9 mouse cellular contexts compared by ENCODE assay signal in genomic region chr15:103453551-103454218, GRCm38 (mm10). TPM values are rescaled to one million over a fixed set of nuclear protein-coding genes. Genes with fewer than 3 reads are reported as not detected.
DNase-seq lines count a peak whose midpoint lies in the region; ATAC-seq lines count a peak whose summit lies in the region.
"Had no signal": no experiment of that assay in that cellular context is flagged by ENCODE, and none has a peak within 500 bp of the region (broad histone marks: within the 10 kb centered on the region; RNA-seq: fewer than 3 reads in every experiment).

Nckap1l (plus strand) TSS chr15:103453794.

- H3K4me3 ChIP-seq in forebrain, embryonic 14.5 days (ENCODE audit: low read depth, low read length) = no peak within 1 kb of the TSS
- no peak within 1 kb of the TSS for H3K4me3 ChIP-seq in hindbrain, embryonic 16.5 days (ENCODE audit: low read length)
- H3K4me3 ChIP-seq: limb, embryonic 15.5 days had no signal

- no peaks in the 10 kb centered on the region for H3K9me3 ChIP-seq in forebrain, embryonic 14.5 days (replicated peaks; ENCODE audit: control insufficient read depth, low read length)
- H3K9me3 ChIP-seq in hindbrain, embryonic 16.5 days (ENCODE audit: control insufficient read depth, low read length) = no peaks in the 10 kb centered on the region
- H3K9me3 ChIP-seq: limb, embryonic 15.5 days had no signal

- H3K4me2 ChIP-seq in forebrain, embryonic 14.5 days (ENCODE audit: low read length) = no peak within 1 kb of the TSS
- no peak within 1 kb of the TSS for H3K4me2 ChIP-seq in hindbrain, embryonic 16.5 days (ENCODE audit: low read length)
- H3K4me2 ChIP-seq: limb, embryonic 15.5 days had no signal

- peak; percentile 71 for ATAC-seq in erythroblast, adult 5-6 weeks (replicated peaks; ENCODE audit: low FRiP score, poor library complexity, severe bottlenecking)
- ATAC-seq in forebrain, embryonic 14.5 days = no peak
- no peak for ATAC-seq in hindbrain, embryonic 16.5 days

- H3K36me3 ChIP-seq in forebrain, embryonic 14.5 days (ENCODE audit: control insufficient read depth, insufficient read depth, low read length) = no peaks in the 10 kb centered on the region
- no peaks in the 10 kb centered on the region for H3K36me3 ChIP-seq in hindbrain, embryonic 16.5 days (ENCODE audit: control insufficient read depth, insufficient read depth, low read length)
- H3K36me3 ChIP-seq: limb, embryonic 15.5 days had no signal

- H3K9ac ChIP-seq in forebrain, embryonic 14.5 days (ENCODE audit: low read length) = no peak within 1 kb of the TSS
- no peak within 1 kb of the TSS for H3K9ac ChIP-seq in hindbrain, embryonic 16.5 days (ENCODE audit: low read depth, low read length)
- H3K9ac ChIP-seq: limb, embryonic 15.5 days had no signal

- no peaks in the 10 kb centered on the region for H3K4me1 ChIP-seq in forebrain, embryonic 14.5 days (ENCODE audit: control insufficient read depth, insufficient read depth, low read length)
- H3K4me1 ChIP-seq in hindbrain, embryonic 16.5 days (ENCODE audit: control insufficient read depth, insufficient read depth, low read depth, low read length) = no peaks in the 10 kb centered on the region
- H3K4me1 ChIP-seq: limb, embryonic 15.5 days had no signal

- 90% methylated on average over 13 of the region's 13 CpGs for WGBS in forebrain, embryonic 14.5 days
- WGBS in hindbrain, embryonic 16.5 days = 92% methylated on average over 13 of the region's 13 CpGs

- no peaks in the 10 kb centered on the region for H3K27me3 ChIP-seq in forebrain, embryonic 14.5 days (replicated peaks; ENCODE audit: control insufficient read depth, insufficient read depth, low read length)
- H3K27me3 ChIP-seq in hindbrain, embryonic 16.5 days (replicated peaks; ENCODE audit: control insufficient read depth, insufficient read depth, low read length) = no peaks in the 10 kb centered on the region
- H3K27me3 ChIP-seq: limb, embryonic 15.5 days had no signal

- no peak within 1 kb of the TSS for H3K27ac ChIP-seq in forebrain, embryonic 14.5 days (ENCODE audit: low read depth, low read length)
- H3K27ac ChIP-seq in hindbrain, embryonic 16.5 days (ENCODE audit: low read depth, low read length) = no peak within 1 kb of the TSS
- H3K27ac ChIP-seq: limb, embryonic 15.5 days had no signal

- DNase-seq in urinary bladder, postnatal 36 days (ENCODE audit: low spot score in 2 of 2) = peak; percentile 3 to 12
- no peak for DNase-seq in urinary bladder, postnatal 25 days (ENCODE audit: low spot score)
- peak; percentile 4 to 27 for DNase-seq in layer of hippocampus, postnatal 36 days
- DNase-seq in naive thymus-derived CD4-positive, alpha-beta T cell, adult 2 months (ENCODE audit: low read depth) = peak; percentile 89
- DNase-seq in forebrain, embryonic 14.5 days (ENCODE audit: low spot score) = no peak
- DNase-seq in urinary bladder, postnatal 10 days (ENCODE audit: low spot score) = no peak

RNA-seq across cellular contexts. Expression of gene Nckap1l, which starts in this region (rescaled TPM):
- total RNA-seq in erythroblast, adult 5-6 weeks (2015; ENCODE audit: low replicate concordance) = 21.5 and 35.4 TPM in 2 replicates
- 27.9 and 28.0 TPM in 2 replicates for total RNA-seq in erythroblast, adult 5-6 weeks (2017; ENCODE audit: low replicate concordance)
- total RNA-seq in layer of hippocampus, postnatal 36 days (2021) = 1 to 10 TPM; 7.0 to 7.3 TPM
- 1.9 and 2.3 TPM in 2 replicates for polyA plus RNA-seq in forebrain, embryonic 14.5 days (2014; fragmentation: Nextera tagmentation; extraction: Ambion mirVana)
- 1.7 and 1.9 TPM in 2 replicates for polyA plus RNA-seq in hindbrain, embryonic 16.5 days (2015; fragmentation: Nextera tagmentation; extraction: Ambion mirVana)

Comparison
In these comparisons a context has a peak if more than half of its experiments do, and no peak if none do; other contexts are left out.
1. DNase-seq: peak in urinary bladder, postnatal 36 days (2 of 2), layer of hippocampus, postnatal 36 days (2 of 2) and naive thymus-derived CD4-positive, alpha-beta T cell, adult 2 months (single experiment); none in urinary bladder, postnatal 25 days (single experiment), forebrain, embryonic 14.5 days (single experiment) and urinary bladder, postnatal 10 days (single experiment).